Mouse (Mus musculus) CH12.LX (cell line): ENCODE measurements around the gene Fah.

Source experiments
- E2F4 ChIP-seq: IDR thresholded peaks from 2 replicates; pipeline ENCODE4 v1.6.1; 2011; ENCODE audit warnings: low read depth, low read length, improper control_type of control experiment; ENCODE audit not compliant: insufficient replicate concordance
- POLR2A ChIP-seq: IDR thresholded peaks from 2 replicates; pipeline ENCODE4 v1.6.1; 2011; ENCODE audit warnings: low read depth, mild to moderate bottlenecking, improper control_type of control experiment, low read length

- no peak for TF ChIP-seq E2F4
- TF ChIP-seq POLR2A, result no peak
Observed at GRCm38 (mm10) chr7:84587101-84587783, 19.3 kb downstream of the Fah start.
